Mouse (Mus musculus) midbrain, embryonic 12.5 days (tissue): ENCODE data around the gene Cdkl2. TPM values are rescaled to one million over a fixed set of nuclear protein-coding genes. Genes with fewer than 3 reads are reported as not detected.

Experiments
- ATAC-seq: fragments of 200-750 bp; cut with Nextera tagmentation; 2 replicates; pipeline ENCODE4 v1.8.0; 2017; ENCODE audit warnings: low read depth, moderate TSS enrichment, moderate library complexity; ENCODE audit not compliant: low FRiP score
- H3K27ac ChIP-seq: fragments of 300-500 bp; sonication (generic); replicated peaks from 2 replicates; pipeline ENCODE4 v1.5.1; 2016; ENCODE audit warnings: mild to moderate bottlenecking
- H3K27me3 ChIP-seq: fragments of 300-500 bp; sonication (generic); 2 replicates; pipeline ENCODE4 v1.6.1; 2016; ENCODE audit warnings: mild to moderate bottlenecking
- H3K36me3 ChIP-seq: fragments of 300-500 bp; sonication (generic); 2 replicates; pipeline ENCODE4 v1.6.1; 2016
- H3K4me1 ChIP-seq: fragments of 300-500 bp; sonication (generic); 2 replicates; pipeline ENCODE4 v1.6.1; 2016
- H3K4me2 ChIP-seq: fragments of 300-500 bp; sonication (generic); replicated peaks from 2 replicates; pipeline ENCODE4 v1.6.1; 2016; ENCODE audit warnings: mild to moderate bottlenecking, moderate library complexity
- H3K4me3 ChIP-seq: fragments of 300-500 bp; sonication (generic); 2 replicates; pipeline ENCODE4 v1.5.1; 2016; ENCODE audit warnings: mild to moderate bottlenecking
- H3K9ac ChIP-seq: fragments of 300-500 bp; sonication (generic); replicated peaks from 2 replicates; pipeline ENCODE4 v1.6.1; 2016; ENCODE audit warnings: mild to moderate bottlenecking, moderate library complexity
- H3K9me3 ChIP-seq: fragments of 300-500 bp; sonication (generic); 2 replicates; pipeline ENCODE4 v1.6.1; 2016; ENCODE audit warnings: mild to moderate bottlenecking
- WGBS: fragments of 180-500 bp; shearing (Covaris S2); methylation state at CpG from one replicate; pipeline ENCODE4 v1.1.7; 2016; 5-methylcytosine and 5-hydroxymethylcytosine counted together
- polyA plus RNA-seq: library from polyadenylated mRNA; unstranded; fragments of >200 nt; fragmentation: Nextera tagmentation; extraction: Ambion mirVana; gene quantifications from 2 replicates; pipeline ENCODE4 v1.2.1, GENCODE M21; 2016

The Cdkl2 gene
- polyA plus RNA-seq, 1 experiment from 2014 or later, result 0.99 TPM

- no peaks in the 10 kb centered on the region for H3K9me3 ChIP-seq
- H3K4me3 ChIP-seq, result no peak overlapping the region
- H3K36me3 ChIP-seq, result peaks cover 58% of the 10 kb centered on the region
- WGBS, result 98% methylated on average over 2 of the region's 2 CpGs
- no peak overlapping the region for H3K9ac ChIP-seq
- no peaks in the 10 kb centered on the region for H3K27me3 ChIP-seq
- H3K4me1 ChIP-seq, result no peaks in the 10 kb centered on the region
- H3K27ac ChIP-seq, result no peak overlapping the region
- ATAC-seq, result no peak
- H3K4me2 ChIP-seq, result no peak overlapping the region
Measured at GRCm38 (mm10) chr5:92063192-92063591, 19.5 kb upstream of the Cdkl2 start.

DNA sequence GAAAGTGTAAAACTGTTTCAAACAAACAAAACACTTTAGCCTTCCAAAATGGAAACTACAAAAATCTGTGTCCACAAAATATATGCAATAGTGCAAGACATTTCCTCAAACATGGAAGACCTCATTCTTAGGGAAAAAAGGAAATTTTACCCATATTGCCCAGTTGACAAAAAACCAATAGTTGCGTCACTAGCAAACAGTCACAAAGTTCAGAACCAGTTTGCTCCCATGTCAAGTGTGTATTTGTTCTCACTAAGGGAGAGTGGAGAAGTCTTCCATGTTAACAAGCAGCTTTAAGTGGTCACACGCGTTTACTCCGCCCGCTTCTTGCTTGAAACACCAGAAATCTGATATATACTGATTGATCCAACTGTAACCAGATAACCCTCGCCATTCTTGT lies 9.2 kb upstream of the Cdkl2 start:
- WGBS, result 95% methylated on average over 6 of the region's 6 CpGs
- ATAC-seq, result no peak
- no peak overlapping the region for H3K4me2 ChIP-seq
- H3K9me3 ChIP-seq, result no peaks in the 10 kb centered on the region
- H3K9ac ChIP-seq, result no peak overlapping the region
- H3K4me1 ChIP-seq, result no peaks in the 10 kb centered on the region
- no peak overlapping the region for H3K4me3 ChIP-seq
- peaks cover 52% of the 10 kb centered on the region for H3K36me3 ChIP-seq
- H3K27ac ChIP-seq, result no peak overlapping the region
- no peaks in the 10 kb centered on the region for H3K27me3 ChIP-seq

- 87% methylated on average over 3 of the region's 3 CpGs for WGBS
- no peaks in the 10 kb centered on the region for H3K4me1 ChIP-seq
- ATAC-seq, result no peak
- no peak overlapping the region for H3K9ac ChIP-seq
- H3K27ac ChIP-seq, result no peak overlapping the region
- no peaks in the 10 kb centered on the region for H3K27me3 ChIP-seq
- H3K4me3 ChIP-seq, result no peak overlapping the region
- no peaks in the 10 kb centered on the region for H3K9me3 ChIP-seq
- H3K36me3 ChIP-seq, result peaks cover 27% of the 10 kb centered on the region
- H3K4me2 ChIP-seq, result no peak overlapping the region
Measured at GRCm38 (mm10) chr5:92050419-92050818, 6.7 kb upstream of the Cdkl2 start.

DNA sequence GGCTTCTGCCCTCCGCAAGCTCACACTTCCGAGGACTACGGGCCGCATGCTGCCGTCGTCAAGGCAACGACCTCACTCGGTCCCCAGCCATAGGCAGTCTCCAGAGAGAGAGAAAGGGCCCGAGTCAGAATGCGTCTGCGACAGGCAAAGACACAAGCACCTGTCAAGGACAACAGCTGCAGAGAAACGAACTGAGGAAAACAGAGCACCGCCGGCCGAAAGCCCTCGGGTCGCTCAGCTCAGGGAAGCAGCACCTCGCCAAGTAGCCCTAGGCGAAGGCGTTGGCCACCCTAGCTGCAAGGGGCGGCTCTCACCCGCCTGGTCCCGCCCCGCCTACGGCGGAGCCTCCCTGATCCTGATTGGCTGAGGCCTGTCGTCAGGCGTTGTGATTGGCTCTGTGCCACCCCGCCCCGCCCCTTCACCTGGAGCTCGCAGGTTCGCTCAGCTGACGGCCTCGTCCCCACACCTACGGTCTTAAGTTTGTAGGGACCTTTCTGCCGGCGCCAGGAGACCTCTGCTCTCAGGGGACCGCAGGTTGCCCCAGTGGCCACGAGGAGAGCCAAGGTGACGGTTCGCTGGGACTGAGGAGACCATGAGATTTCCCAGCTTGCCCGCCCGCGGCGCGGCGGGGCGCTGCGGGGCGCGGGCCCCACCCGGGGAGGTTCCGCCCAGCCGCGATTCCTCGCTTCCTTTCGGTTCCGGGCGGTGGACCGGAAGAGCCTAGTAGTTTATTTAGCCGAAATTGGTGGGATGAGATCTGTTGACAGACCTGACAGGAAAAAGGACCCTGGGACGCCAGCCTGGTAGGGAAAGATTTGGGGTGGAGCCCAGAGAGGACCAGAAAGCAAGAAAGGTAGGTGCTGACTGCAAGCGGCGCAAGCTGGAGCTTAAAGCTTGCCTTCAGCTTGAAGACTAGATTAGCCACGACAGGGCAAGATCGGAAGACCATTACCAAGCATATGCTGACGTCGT lies 1.0 kb downstream of the Cdkl2 start:
- H3K27ac ChIP-seq, result no peak overlapping the region
- under 1% methylated on average over 68 of the region's 68 CpGs for WGBS

DNA sequence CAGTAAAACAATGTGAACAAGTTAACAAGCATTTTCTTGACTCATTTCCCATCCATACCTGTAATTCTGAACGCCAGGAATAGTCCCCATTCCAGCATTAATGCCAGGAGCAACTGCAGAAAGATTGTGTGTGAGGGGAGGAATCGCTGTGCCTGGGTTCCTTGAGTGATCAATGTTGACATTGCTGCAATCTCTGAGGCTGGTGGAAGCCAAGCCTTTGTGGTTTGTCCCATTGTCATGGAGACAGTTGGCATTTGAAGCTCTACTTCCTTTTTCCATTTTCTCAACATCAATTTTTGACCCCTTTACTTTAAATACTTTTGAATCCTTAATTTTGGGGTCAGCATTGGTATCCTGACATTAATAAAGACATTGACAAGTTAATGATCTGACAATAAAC lies 23.7 kb downstream of the Cdkl2 start:
- H3K4me1 ChIP-seq, result no peaks in the 10 kb centered on the region
- no peak for ATAC-seq
- H3K4me2 ChIP-seq, result no peak overlapping the region
- no peak overlapping the region for H3K4me3 ChIP-seq
- 64% methylated on average over 2 of the region's 2 CpGs for WGBS
- H3K36me3 ChIP-seq, result no peaks in the 10 kb centered on the region
- no peaks in the 10 kb centered on the region for H3K9me3 ChIP-seq
- H3K27me3 ChIP-seq, result no peaks in the 10 kb centered on the region
- no peak overlapping the region for H3K9ac ChIP-seq
- no peak overlapping the region for H3K27ac ChIP-seq

More for the DNA sequence above, 1.0 kb downstream of the Cdkl2 start:
- Histone ChIP-seq H3K9ac (peak overlapping the region; percentile 59), H3K27me3 (peaks cover 16% of the 10 kb centered on the region), H3K9me3 (no peaks in the 10 kb centered on the region), H3K36me3 (no peaks in the 10 kb centered on the region), H3K4me3 (peak overlapping the region; percentile 81), H3K4me2 (peak overlapping the region; percentile 100), H3K4me1 (peaks cover 3% of the 10 kb centered on the region)
- peak; percentile 99 for ATAC-seq

GRCm38 (mm10) chr5:92011756-92012155 lies 31.9 kb downstream of the Cdkl2 start:
- 81% methylated on average over 7 of the region's 7 CpGs for WGBS
- no peaks in the 10 kb centered on the region for H3K9me3 ChIP-seq
- H3K4me1 ChIP-seq, result no peaks in the 10 kb centered on the region
- H3K27ac ChIP-seq, result no peak overlapping the region
- H3K9ac ChIP-seq, result no peak overlapping the region
- no peak overlapping the region for H3K4me3 ChIP-seq
- ATAC-seq, result no peak
- H3K36me3 ChIP-seq, result no peaks in the 10 kb centered on the region
- no peak overlapping the region for H3K4me2 ChIP-seq
- no peaks in the 10 kb centered on the region for H3K27me3 ChIP-seq

DNA sequence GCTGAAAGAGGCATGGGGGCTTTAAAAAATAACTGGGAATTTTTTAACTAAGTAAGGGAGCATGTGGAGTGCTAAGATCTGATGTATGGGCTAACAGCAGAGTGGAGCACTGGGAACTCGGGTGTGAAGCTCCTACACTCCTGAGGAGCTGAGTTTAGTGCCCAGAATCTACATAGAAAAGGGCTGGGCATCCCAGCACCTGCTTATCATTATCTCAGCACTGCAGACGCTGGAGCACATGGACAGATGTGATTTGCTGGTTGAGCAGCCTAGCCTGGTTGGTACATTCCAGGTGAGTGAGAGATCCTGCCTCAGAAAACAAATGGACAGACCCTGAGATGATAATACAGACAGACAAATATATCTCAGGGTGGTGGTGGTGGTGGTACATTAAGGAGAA lies 33.9 kb downstream of the Cdkl2 start:
- Histone ChIP-seq H3K4me2 (no peak overlapping the region), H3K4me3 (no peak overlapping the region), H3K4me1 (no peaks in the 10 kb centered on the region), H3K27ac (no peak overlapping the region), H3K36me3 (no peaks in the 10 kb centered on the region), H3K9me3 (no peaks in the 10 kb centered on the region), H3K9ac (no peak overlapping the region), H3K27me3 (no peaks in the 10 kb centered on the region)
- no peak for ATAC-seq
- 63% methylated on average over 2 of the region's 2 CpGs for WGBS

DNA sequence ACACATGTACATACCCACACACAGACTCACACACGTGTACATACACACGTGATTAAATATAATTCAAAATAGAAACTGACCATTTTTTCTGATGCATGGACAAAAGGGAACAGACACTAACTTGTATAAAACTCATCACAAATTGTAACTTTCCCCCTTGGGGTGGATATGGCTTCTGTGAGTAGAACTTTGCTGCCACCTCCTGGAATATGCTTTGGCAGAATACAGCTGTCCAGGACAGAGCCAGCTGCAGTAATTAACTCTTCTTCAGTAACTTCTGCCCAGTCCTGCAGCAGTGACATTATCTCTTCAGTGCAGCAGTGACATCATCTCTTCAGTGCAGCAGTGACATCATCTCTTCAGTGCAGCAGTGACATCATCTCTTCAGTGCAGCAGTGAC lies 40.7 kb downstream of the Cdkl2 start:
- WGBS, result 73% methylated on average over 2 of the region's 2 CpGs
- H3K27ac ChIP-seq, result no peak overlapping the region

GRCm38 (mm10) chr5:92000770-92001169 lies 42.9 kb downstream of the Cdkl2 start:
- no peak overlapping the region for H3K27ac ChIP-seq
- ATAC-seq, result no peak
- H3K9me3 ChIP-seq, result peaks cover 10% of the 10 kb centered on the region; the same call in 1 of the 2 replicates
- H3K9ac ChIP-seq, result no peak overlapping the region
- no peaks in the 10 kb centered on the region for H3K27me3 ChIP-seq
- no peak overlapping the region for H3K4me3 ChIP-seq
- H3K4me2 ChIP-seq, result no peak overlapping the region
- H3K36me3 ChIP-seq, result no peaks in the 10 kb centered on the region
- WGBS, result 74% methylated on average over 2 of the region's 2 CpGs
- no peaks in the 10 kb centered on the region for H3K4me1 ChIP-seq

More for the DNA sequence above, 40.7 kb downstream of the Cdkl2 start:
- no peak for ATAC-seq
- no peak overlapping the region for H3K4me3 ChIP-seq
- no peak overlapping the region for H3K9ac ChIP-seq
- no peaks in the 10 kb centered on the region for H3K4me1 ChIP-seq
- peaks cover 10% of the 10 kb centered on the region; the same call in 1 of the 2 replicates for H3K9me3 ChIP-seq
- no peaks in the 10 kb centered on the region for H3K36me3 ChIP-seq
- no peaks in the 10 kb centered on the region for H3K27me3 ChIP-seq
- H3K4me2 ChIP-seq, result no peak overlapping the region

GRCm38 (mm10) chr5:91994546-91994945 lies 49.1 kb downstream of the Cdkl2 start:
- Histone ChIP-seq H3K4me3 (no peak overlapping the region), H3K27ac (no peak overlapping the region), H3K9ac (no peak overlapping the region), H3K9me3 (peaks cover 10% of the 10 kb centered on the region; the same call in 1 of the 2 replicates), H3K36me3 (no peaks in the 10 kb centered on the region), H3K4me1 (no peaks in the 10 kb centered on the region), H3K4me2 (no peak overlapping the region), H3K27me3 (no peaks in the 10 kb centered on the region)
- no peak for ATAC-seq
- 58% methylated on average over 13 of the region's 13 CpGs for WGBS

GRCm38 (mm10) chr5:91993061-91993460 lies 50.6 kb downstream of the Cdkl2 start:
- Histone ChIP-seq H3K9me3 (no peaks in the 10 kb centered on the region), H3K4me2 (no peak overlapping the region), H3K4me1 (no peaks in the 10 kb centered on the region), H3K27ac (no peak overlapping the region), H3K4me3 (no peak overlapping the region), H3K36me3 (no peaks in the 10 kb centered on the region), H3K9ac (no peak overlapping the region), H3K27me3 (no peaks in the 10 kb centered on the region)
- ATAC-seq, result no peak
- 97% methylated on average over 2 of the region's 2 CpGs for WGBS

GRCm38 (mm10) chr5:91991191-91991937 lies 52.3 kb downstream of the Cdkl2 start:
- H3K36me3 ChIP-seq, result no peaks in the 10 kb centered on the region
- H3K4me1 ChIP-seq, result no peaks in the 10 kb centered on the region
- H3K27me3 ChIP-seq, result no peaks in the 10 kb centered on the region
- H3K27ac ChIP-seq, result no peak overlapping the region
- H3K4me2 ChIP-seq, result no peak overlapping the region
- no peak overlapping the region for H3K9ac ChIP-seq
- WGBS, result 87% methylated on average over 6 of the region's 6 CpGs
- H3K9me3 ChIP-seq, result no peaks in the 10 kb centered on the region
- no peak for ATAC-seq
- no peak overlapping the region for H3K4me3 ChIP-seq
